Mouse (Mus musculus) neutrophil, adult 59 days (primary cell): ENCODE data around the gene Bex6. TPM values are rescaled to one million over a fixed set of nuclear protein-coding genes. Genes with fewer than 3 reads are reported as not detected.

Experiments
- total RNA-seq, 2 experiments: library from RNA; stranded (reverse); gene quantifications; 1 replicate in 1 of 2; 2 replicates in 1 of 2; pipeline ENCODE4 v1.2.4; 2023

Bex6 gene
- 1 to 10 TPM; 5.7 to 6.9 TPM for total RNA-seq

GRCm38 (mm10) chr16:32179333-32179901 is at the start of gene Bex6:
Gene Bex6 (plus strand): TSS chr16:32179823.

GRCm38 (mm10) chr16:32165281-32165821 is 14.3 kb upstream of the Bex6 start, which contains the start of gene Nrros:
Gene Nrros (minus strand): TSS chr16:32165594.

Other genes starting within 250 kb of the Bex6 start
- gene Pigz, start 246.0 kb upstream of the Bex6 start, total RNA-seq = not detected
- gene 0610012G03Rik, start 231.3 kb upstream of the Bex6 start, total RNA-seq = 10 to 100 TPM in 1 of 2 experiments, 1 to 10 TPM in 1; 9.8 to 14.8 TPM
- gene Ncbp2, start 231.3 kb upstream of the Bex6 start, total RNA-seq = 10 to 100 TPM; 15.1 to 15.2 TPM
- 10 to 100 TPM; 11.8 to 13.1 TPM for gene Senp5, start 176.5 kb upstream of the Bex6 start, total RNA-seq
- 100 to 1,000 TPM; 102 to 105 TPM for gene Pak2, start 100.5 kb upstream of the Bex6 start, total RNA-seq
- 10 to 100 TPM; 48.5 to 49.5 TPM for gene Pigx, start 80.1 kb upstream of the Bex6 start, total RNA-seq
- gene Cep19, start 80.0 kb upstream of the Bex6 start, total RNA-seq = 10 to 100 TPM; 30.2 to 40.6 TPM
- gene Nrros, start 14.2 kb upstream of the Bex6 start, total RNA-seq = 100 to 1,000 TPM; 125 to 160 TPM
- 1 to 10 TPM; 9.2 to 9.4 TPM for gene Fbxo45, start 67.3 kb downstream of the Bex6 start, total RNA-seq
- 10 to 100 TPM; 11.5 to 11.9 TPM for gene Wdr53, start 67.4 kb downstream of the Bex6 start, total RNA-seq
- gene Smco1, start 91.6 kb downstream of the Bex6 start, total RNA-seq = under 1 TPM; 0.35 to 0.58 TPM
- 10 to 100 TPM; 16.5 to 20.2 TPM for gene Rnf168, start 97.6 kb downstream of the Bex6 start, total RNA-seq
- 10 to 100 TPM; 42.0 to 45.8 TPM for gene Ubxn7, start 152.4 kb downstream of the Bex6 start, total RNA-seq
- not detected for gene Tm4sf19, start 220.7 kb downstream of the Bex6 start, total RNA-seq
- gene Tctex1d2, start 239.9 kb downstream of the Bex6 start, total RNA-seq = 10 to 100 TPM; 14.4 to 16.4 TPM